Mouse (Mus musculus) bone marrow, adult 2 months (tissue): Measurements from ENCODE around the gene Cacna1e.

Experiments used
- CTCF ChIP-seq: fragments of 200-500 bp; IDR thresholded peaks from 2 replicates; pipeline ENCODE4 v1.5.1; 2011; ENCODE audit warnings: low read length, control low read depth; ENCODE audit not compliant: control insufficient read depth, insufficient read depth
- POLR2A ChIP-seq: fragments of 200-500 bp; IDR thresholded peaks from 2 replicates; pipeline ENCODE4 v1.6.1; 2011; ENCODE audit warnings: low read depth, mild to moderate bottlenecking, control low read depth, low read length, borderline replicate concordance; ENCODE audit not compliant: control insufficient read depth

GRCm38 (mm10) chr1:154688876-154689665 lies 195.2 kb downstream of the Cacna1e start:
- no peak for TF ChIP-seq CTCF
- no peak for TF ChIP-seq POLR2A
